Mouse (Mus musculus): Measurements from ENCODE around the gene Pip4k2c.

- TF ChIP-seq CTCF (IDR thresholded peaks at IDR 0.05; ENCODE audit: borderline replicate concordance, insufficient read depth, low read depth, low read length) (no peak), POLR2A (IDR thresholded peaks at IDR 0.05; ENCODE audit: borderline replicate concordance, insufficient read depth, low read length) (no peak; the same call in 1 of the 2 replicates)
These were observed 15.0 kb downstream of the Pip4k2c start for GRCm38 (mm10) chr10:127196392-127196791.
